Mouse (Mus musculus): ENCODE results near the gene Ehbp1.

The Ehbp1 gene

DNA sequence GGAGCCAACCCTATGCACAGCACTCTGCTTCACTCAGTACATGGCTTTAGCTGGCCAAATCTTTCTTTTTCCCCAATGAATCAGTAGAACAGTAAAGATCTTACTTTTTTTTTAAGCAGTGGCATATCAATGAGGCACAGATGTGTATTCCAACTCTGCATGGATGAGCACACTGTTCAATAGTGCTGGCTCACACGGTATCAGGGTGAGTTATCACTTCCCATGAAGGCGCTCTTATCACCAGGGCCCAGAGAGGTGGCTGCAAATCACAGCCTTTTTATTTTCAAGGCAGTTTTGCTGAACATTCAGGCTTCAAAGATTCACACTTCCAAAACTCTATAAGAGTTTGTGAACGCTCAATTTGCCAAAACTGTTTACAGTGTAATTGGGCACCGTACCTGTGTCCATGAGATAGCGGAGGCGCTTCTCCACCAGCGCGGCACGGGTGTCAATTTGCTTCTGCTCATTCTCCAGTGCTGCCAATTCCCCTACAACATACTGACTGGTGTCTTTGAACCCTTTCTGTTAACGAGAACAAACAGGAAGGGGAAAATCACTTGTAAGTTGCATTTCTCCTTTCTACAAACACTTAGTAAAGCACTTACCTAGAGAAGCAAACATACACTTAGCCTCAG is 288.9 kb downstream of the Ehbp1 start:
- DNase-seq = no peak

DNA sequence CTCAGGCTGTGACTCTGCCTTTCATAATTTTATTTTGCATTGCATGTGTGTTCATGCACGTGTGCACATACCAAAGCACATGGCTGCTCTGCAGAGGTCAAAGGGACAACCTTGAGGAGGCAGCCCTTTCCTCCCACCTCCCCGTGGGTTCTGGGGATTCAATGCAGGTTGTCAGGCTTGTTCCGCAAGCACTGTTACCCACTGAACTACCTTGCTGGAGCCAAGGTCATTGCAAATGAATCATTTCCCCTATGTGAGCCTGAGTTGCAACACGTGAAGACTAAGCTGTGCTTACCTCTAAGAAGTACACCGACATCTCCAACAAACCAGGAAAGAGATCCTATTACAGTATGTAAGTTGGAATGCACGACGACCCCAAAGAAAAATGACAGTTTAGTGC is 291.2 kb downstream of the Ehbp1 start:
- no peak for DNase-seq

DNA sequence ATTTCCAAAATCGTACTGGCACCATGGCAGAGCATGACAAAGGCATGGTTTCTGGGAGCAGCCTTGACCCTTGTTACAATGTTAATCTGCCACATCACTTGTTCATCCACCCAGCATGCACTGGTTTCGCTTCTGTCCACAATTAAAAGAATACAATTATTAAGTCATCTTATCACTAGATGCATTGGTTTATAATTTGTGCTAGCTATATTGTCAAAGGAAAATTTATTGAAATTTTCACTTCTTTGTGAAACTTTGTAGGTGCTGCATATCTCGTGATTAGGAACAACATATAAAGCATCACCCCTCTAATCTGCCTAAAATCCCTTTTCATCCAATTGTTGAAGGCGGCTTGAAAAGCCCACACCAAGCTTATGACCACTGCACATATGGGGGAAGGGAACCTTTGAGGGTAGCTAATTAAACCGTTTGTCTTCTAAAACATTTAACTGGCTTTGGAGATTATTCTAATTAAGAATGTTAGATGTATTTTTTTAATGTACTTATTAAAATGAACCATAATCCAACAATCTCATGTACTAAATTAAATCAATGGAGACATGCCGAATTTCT is 302.2 kb downstream of the Ehbp1 start:
- DNase-seq = no peak

DNA sequence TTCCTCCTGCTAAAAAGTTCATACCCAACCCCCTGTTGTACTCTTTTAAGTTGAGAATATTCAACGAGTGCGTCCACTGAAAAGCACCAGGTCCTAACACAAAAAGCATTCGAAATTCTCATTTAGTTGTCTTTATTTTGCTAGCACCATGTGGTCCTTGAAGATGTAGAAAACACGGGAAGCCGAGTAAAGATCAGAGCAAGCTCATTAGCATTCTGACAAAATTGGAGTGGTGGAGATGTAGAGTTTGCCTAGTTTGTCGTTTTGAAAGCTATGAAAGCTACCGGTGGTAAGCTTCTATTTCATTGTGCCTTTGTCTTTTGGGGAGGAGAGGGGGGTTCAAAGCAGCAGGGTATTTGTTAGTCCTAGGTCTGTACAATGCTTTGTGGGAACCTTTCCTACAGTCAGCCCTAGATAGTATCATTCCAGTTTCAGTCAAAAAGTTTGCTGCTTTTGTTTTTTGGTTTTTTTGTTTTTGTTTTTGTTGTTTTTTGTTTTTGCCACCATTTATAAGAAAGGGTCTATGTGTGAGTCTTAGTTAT is 307.5 kb downstream of the Ehbp1 start:
- no peak for DNase-seq

DNA sequence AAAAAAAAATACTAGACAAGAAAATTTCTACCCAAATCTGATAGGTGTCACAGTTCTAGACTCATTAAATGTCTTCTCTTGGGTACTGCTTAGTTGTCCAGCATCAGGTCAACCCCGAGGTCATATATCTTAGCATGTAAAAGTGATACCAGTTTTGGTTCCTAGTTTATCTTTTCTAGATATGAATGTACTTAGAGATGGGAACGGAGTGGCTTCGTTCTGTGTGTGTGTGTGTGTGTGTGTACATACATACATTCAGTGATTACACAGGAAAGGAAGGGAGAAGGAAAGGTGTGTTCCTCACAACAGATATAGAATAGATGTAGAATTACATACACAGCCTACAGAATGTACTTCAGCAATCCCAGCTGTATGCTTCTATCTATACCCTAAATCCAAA is 308.5 kb downstream of the Ehbp1 start:
- no peak for DNase-seq

DNA sequence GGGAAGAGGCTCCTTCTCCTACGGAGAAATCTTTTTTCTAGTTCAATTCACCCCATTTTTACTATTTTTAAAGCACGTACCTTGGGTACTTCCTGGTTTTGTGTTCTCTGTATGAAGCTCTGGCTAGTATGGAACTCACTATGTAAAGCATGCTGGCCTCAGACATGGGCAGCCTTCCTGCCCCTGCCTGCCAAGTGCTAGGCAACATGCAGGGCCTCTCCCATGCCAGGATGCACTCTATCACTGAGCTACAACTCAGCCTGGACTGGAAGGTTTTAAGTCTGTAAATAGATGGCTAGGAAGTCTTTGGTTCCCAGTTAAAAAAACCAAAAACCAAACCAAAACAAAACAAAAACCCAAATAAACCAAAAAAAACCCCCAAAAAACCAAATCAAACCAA is 321.5 kb downstream of the Ehbp1 start:
- DNase-seq = no peak

DNA sequence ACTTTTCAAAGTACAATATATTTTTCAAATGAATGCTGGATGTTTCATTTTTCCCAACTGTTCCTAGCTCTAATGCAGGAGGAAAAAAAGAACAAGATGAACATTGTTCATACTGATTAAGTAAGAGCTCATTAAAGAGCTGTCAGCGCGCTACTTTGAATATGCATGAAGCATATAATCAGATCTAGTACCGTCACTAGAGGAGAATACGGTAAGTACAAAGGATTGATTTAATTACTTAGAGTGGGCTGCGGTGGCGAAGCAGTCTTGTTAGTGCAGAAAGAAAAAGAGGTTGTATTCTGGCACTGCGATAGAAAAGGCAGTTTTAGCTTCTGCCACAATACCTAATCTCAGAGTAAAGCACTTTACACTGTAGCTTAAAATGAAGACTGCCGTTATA is 324.6 kb downstream of the Ehbp1 start:
- DNase-seq = no peak

DNA sequence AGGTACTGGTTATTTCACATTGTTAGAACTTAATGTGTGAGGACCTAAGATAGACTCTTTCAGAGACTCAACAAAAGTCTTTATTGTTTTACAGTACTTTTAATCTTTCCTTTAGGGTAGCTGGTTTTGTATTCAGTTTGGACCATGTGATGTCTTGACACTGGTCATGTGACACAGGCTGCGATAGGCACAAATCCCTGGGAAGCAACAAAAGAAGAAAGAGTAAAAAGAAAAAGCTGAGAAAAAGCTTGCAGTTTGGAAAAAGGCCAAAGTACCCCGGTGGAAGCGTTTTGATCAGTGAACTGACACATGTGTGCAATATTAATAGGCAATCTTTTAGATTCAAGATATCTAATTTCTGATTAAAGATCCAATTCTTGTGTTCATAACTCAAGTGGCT is 325.8 kb downstream of the Ehbp1 start:
- DNase-seq = no peak

DNA sequence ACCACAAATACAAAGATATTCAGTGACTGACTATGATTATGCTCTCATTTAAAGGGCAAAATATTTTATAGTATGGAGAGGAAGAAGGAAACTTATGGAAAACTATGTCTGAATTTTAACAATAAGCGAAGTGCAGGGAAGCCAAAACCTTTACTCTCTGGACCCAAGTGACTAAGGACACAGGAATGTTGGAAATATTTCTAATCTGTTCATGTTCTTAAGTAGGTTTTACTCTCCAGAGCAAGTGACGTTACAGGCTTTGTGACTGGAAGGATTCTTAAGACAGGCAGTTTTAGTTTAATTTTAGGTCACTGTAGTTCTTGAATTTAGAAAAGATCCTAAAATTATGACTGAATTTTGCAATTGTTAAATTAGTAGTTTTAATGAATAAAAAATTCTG is 333.3 kb downstream of the Ehbp1 start:
- no peak for DNase-seq

DNA sequence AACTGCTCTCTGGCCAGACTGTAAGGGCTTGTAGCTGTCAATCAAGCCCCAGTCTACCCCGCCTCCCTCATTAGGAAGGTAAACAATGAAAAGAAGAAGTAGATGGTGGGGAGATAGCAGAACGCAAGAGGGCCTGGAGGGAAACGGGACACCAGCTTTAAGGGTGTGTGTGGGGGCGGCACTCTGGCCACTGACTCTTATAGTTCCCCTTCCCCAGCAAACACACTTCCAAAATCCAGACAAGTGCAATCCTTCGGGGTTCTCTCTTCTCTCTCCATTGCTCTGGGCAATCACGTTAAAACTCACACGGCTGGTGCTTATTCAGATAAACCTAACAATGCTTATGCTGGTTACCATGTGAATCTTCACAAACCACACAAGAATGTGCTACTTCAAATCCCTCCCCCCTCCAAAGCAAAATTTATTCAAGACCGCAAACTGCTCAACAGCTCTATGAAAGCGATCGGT is 333.9 kb downstream of the Ehbp1 start:
- DNase-seq = peak; percentile 2

DNA sequence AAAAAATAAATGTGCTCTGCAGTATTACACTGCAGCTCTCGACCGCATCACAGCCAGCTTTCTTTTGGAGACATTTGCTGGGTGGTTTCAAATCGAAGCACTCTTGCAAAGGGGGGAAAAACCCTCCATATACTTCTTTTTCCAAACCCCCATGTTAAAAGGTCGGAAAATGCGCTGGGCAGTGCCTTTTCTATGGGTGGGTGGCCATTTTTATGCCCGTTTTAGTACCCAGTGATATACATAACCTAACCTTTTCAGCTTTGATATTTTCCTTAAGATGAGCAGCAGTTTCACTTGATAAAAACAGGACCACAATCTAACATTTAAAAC is 334.3 kb downstream of the Ehbp1 start:
- DNase-seq = no peak

DNA sequence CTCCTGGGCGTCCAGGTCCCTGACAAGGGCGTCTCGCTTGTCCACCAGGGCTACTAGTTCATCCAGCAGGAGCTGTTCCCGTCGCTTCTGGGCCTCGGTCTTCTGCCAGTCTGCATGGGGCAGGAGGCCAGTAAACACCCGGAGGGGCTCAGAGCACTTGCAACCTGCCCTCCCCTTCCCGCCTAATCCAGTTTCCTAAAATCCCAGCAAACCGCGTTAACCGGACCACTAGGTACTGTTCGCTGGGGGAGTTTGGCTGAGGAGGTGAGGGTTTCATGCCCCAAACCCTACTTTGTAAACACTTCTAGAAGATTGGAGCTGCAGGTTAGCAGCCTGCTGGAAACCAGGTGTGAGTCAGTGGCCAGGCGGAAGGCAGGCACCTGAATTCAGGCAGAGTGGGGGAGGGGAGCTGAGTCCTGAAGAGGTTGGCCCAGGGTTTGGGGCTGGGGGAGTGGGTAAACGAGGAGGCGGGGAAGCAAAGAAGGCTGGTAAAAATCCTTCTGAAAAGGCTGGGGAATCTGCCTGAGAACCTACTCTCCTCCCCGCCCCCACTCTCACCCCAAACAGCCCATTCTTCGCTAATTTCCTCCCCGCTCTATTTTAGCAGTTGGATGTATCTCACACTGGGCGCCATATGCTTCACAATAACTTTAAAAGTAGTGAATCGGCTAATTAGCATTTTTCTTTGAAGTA is 334.9 kb downstream of the Ehbp1 start:
- DNase-seq = no peak

DNA sequence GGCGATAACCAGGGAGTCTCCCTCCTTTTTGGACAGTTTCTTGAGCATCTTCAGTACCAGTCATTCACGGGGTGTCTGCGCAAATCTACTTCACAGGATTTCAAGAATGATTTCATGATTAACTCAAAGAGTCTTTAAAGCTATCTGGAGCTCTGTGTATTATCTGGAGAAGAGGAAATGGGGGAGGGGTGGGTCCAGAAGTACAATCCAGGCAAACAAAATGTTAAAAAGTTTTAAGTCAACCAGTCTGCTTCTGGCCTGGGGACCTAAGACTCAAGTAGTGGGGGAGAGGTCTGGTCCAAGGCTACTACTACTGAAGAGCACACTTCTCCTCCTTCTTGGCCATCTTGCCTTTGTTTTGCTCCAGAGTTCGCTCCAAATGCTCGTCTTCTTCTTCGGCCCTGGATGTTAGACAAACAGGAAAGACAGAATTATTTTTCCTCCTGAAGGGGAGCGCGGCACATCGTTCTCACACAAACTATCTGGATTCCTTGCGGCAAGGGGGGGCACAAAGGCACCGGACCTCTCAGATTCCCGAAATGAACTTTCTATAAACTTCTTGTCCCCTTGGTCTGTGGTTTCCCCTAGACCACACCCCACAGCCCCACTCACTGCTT is 335.5 kb downstream of the Ehbp1 start:
- no peak for DNase-seq

DNA sequence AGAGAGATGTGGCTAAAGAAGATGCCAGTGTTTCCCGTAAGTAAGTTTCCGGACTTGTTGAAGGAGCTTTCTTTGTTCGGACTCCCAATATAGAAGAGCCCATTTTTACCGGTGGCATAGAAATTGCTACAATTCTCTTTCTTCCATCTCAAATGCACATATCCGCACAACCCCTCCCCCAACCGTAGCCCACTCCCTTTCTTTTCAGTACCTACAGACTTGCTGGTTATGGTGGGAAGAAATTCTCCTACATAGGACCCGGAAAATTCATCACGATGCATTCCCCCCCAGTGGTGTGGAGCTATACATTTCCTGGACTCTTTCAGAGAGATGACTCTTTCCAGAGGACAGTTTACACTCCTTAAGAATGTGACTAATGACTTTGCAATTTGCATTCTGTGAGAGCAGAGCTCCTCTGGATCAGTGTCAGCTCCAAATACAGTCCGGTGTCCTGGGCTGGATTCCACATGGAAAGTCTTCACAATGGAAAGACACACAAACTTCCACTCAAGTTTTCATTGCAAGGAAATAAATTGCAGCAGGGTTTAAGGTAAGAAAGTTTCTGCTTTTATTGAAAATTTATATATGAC is 336.7 kb downstream of the Ehbp1 start:
- DNase-seq = no peak

DNA sequence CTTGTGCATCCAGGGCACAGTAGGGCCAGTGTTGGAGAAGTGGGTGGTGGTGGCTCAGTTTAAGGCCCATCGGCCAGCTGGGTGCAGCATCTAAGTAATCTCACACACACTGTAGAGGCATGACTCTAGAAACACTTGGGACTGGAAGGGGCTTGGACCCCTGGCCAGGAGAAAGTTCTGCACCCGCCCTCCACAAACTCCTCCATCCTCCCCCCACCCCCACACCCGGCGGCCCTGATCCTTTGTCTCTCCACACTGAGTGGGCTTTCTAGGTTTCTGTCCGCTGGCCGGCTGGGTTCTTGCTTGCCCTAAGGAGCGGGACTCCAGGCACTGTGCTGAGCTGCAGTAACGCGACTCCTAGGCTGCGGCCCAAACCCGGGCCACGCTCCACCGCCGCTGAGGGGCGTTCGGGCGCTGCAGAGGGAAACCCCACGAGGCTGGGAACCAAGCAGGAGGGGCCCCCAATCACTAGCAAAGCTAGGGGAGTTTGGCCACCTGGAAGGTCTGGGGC is 337.7 kb downstream of the Ehbp1 start:
- no peak for DNase-seq

DNA sequence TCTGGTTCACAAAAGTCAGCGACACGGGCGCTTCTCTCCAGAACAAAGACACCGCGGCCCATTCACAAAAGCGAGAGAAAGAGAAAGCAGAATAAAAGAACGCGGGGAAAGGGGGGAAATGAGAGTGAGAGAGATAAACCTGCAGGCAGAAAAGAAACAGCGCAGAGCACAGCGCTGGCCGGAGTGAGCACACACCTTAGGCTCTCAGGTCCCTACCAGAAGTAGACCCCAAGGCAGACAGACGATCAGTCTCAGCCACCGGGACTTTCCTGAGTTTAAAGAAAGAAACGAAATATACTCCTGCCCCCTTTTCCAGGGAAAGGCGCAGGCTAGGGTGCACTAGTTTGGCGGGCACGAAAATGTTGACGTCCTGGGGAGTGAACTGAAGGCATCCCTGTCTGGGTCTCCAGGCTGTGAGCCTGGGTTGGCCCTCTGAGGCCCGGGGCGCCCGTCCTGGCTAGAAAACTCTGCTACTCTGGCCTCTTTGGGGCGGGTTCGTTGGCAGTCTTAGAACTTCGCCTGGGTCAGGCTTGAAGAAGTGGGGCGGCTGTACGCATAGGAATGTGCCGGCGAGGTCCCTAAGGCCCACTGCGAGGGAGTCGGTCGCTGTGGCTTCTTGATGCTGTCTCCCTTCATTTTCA is 338.6 kb downstream of the Ehbp1 start:
- peak; percentile 14 for DNase-seq

DNA sequence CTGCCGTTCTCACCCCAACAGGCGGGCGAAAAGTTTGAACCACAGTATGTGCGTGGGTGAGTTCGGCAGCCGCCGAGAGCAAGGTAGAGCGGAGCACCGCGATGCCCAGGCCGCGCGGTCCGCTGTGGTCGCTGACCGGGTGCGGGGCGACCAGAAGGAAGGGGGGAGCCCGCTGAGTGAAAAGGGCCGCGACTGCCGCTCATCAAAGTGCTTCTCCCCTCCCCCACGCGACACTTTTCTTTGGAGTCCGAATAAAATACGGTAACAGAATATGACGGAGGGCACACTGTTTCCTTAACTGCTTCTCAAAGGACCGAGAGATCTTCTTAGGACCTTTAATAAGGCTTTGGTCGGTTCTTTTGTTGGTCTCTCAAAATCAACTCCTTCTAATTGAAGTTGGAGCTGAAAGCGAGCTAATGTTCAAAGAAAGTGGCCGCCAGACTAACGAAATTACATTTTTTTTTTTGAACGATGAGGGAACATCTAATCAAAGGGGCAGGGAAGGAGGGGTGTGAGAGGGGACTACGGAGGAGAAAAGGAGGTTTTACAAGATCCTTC is 339.2 kb downstream of the Ehbp1 start, which contains the start of gene Otx1:
Gene Otx1 (minus strand): TSS at position 115 of the 558 bp plus-strand sequence.
- DNase-seq = peak; percentile 9

DNA sequence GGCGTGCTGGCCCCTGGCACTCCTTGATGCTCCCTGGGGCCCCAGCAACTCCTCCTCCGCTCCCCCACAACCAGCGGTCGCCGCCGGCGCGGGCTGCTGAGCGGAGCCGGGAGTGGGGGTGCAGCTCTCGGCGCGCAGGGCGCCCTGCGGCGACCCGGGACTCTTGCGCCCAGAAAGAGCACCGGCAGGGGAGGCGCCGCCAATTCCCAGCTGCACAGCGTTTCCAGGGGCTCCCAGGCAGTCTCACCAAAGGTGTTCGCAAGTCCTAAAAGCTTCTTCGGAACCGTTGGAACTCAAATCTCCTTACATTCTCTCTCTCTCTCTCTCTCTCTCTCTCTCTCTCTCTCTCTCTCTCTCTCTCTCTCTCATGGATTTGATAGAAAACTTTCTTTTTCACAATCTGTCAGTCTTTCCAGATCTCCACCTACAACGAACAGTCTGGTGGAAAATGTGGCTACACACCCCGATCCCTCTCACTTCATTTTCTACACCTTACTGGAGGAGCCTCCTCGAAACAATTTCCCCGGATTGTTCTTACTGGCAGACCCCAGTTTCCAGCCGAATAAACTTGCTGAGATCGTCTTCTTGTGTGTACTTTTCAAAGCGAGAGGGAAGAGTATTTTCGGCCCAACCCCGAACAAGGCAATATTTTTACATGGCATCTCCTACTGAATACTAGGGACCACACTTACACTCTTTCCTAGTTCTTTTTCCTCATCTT is 339.9 kb downstream of the Ehbp1 start:
- DNase-seq = peak; percentile 10

DNA sequence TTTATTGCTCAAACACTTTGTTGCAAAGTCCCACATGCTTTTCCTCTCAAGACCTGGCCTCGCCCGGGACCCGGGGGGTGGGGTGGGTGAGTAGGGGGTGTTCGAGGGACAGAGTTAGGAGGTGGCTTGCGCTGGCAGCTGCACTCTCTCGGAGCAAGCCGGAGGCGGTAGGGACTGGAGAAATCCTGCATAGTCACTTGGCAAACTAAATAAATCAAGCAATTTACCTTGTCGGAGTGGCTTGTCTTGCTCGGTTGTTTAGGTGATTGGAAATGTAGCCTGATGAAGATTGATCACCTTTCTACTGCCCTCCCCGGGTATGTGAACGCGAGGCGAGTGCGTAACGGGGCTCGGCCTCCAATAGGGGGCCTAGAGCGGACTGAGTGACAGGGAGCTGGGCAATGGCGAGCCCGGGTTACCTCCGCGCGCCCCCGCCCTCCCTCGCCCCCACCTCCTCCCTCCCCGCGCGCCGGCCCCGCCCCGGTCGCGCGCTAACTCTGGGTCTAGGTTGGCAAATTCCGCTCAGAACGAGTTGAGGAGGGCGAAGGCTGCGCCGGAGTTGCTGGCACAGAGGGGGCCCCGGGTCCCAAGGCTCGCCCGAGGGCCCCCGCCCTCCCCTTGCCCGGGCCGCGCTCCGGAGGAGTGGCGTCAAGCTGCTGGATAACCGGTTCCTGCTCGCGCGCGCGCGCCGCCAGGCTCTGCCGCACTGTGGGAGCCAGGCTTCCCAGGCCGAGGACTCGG is 340.6 kb downstream of the Ehbp1 start:
- peak; percentile 39 for DNase-seq

DNA sequence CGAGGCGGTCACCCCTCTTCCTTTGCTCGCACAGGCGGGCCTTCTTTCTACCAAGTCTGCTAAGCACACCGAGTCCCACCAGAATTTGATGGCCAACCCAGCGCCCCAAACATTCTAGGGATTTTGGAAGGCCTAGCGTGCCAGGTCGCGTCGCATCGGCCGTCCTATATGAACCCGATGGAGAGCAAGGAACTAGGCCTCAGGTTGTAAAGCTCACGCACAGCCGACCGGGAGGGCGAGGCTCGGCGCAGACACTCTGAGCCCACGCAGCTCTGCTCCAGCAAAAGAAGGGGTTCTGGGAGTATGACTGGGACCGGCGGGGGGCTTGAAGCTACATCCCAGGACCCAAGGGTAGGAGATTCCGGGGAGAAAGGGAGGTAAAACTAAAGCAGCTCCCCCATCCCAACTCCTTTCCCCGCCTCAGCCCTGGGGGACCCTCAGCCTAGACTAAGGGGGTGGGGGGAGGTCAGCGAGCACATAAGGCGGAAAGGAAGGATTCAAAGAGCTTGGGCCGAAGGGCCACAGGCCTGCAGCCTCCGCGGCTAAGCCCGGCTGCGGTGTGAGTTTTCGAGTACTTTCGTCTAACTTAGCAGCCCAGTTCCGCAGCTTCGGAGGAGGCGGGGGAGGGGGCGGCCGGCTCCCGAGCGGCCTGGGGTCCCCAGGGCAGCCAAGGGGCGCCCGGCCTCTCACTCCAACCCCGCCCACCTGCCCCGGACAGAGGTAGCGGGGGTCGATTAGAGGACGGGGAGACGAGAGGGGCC is 341.6 kb downstream of the Ehbp1 start:
- DNase-seq = no peak

All from lung, postnatal 14 days (tissue).